Mouse (Mus musculus) forebrain, embryonic 16.5 days (tissue): Measurements from ENCODE around the gene A030014E15Rik. TPM values are rescaled to one million over a fixed set of nuclear protein-coding genes. Genes with fewer than 3 reads are reported as not detected.
"Not testable (repeated sequence)": the region's sequence is repeated elsewhere in the genome, so short reads cannot be mapped to it uniquely, and the experiment has no call there.

Experiments
- ATAC-seq: fragments of 200-750 bp; cut with Nextera tagmentation; 2 replicates; pipeline ENCODE4 v1.8.0; 2017; ENCODE audit warnings: mild to moderate bottlenecking, moderate library complexity
- H3K27ac ChIP-seq: fragments of 300-500 bp; sonication (generic); 2 replicates; pipeline ENCODE4 v1.5.1; 2014; ENCODE audit warnings: low read length, control low read depth
- H3K27me3 ChIP-seq: fragments of 300-500 bp; sonication (generic); replicated peaks from 2 replicates; pipeline ENCODE4 v1.6.1; 2014; ENCODE audit warnings: low read length; ENCODE audit not compliant: control insufficient read depth, insufficient read depth
- H3K36me3 ChIP-seq: fragments of 300-500 bp; sonication (generic); 2 replicates; pipeline ENCODE4 v1.6.1; 2014; ENCODE audit not compliant: control insufficient read depth, insufficient read depth
- H3K4me1 ChIP-seq: fragments of 300-500 bp; sonication (generic); replicated peaks from 2 replicates; pipeline ENCODE4 v1.6.1; 2014; ENCODE audit warnings: low read length; ENCODE audit not compliant: control insufficient read depth, insufficient read depth
- H3K4me2 ChIP-seq: fragments of 300-500 bp; sonication (generic); 2 replicates; pipeline ENCODE4 v1.6.1; 2014; ENCODE audit warnings: mild to moderate bottlenecking, low read length, control low read depth
- H3K4me3 ChIP-seq: fragments of 300-500 bp; sonication (generic); replicated peaks from 2 replicates; pipeline ENCODE4 v1.5.1; 2014; ENCODE audit warnings: mild to moderate bottlenecking, low read length, control low read depth
- H3K9ac ChIP-seq: fragments of 300-500 bp; sonication (generic); replicated peaks from 2 replicates; pipeline ENCODE4 v1.6.1; 2014; ENCODE audit warnings: low read depth, low read length, control low read depth
- H3K9me3 ChIP-seq: fragments of 300-500 bp; sonication (generic); 2 replicates; pipeline ENCODE4 v1.6.1; 2016; ENCODE audit warnings: low read length; ENCODE audit not compliant: control insufficient read depth
- WGBS: fragments of 180-500 bp; shearing (Covaris S2); extraction: QIAGEN DNeasy Blood & Tissue Kit; methylation state at CpG from one replicate; pipeline ENCODE4 v1.1.7; 2014; 5-methylcytosine and 5-hydroxymethylcytosine counted together
- polyA plus RNA-seq: library from polyadenylated mRNA; unstranded; fragments of >200 nt; fragmentation: Nextera tagmentation; extraction: Ambion mirVana; gene quantifications from 2 replicates; pipeline ENCODE4 v1.2.1, GENCODE M21; 2015

The A030014E15Rik gene
- polyA plus RNA-seq, 1 experiment from 2014 or later = not detected

- not testable (repeated sequence) for H3K27me3 ChIP-seq, H3K9me3 ChIP-seq, H3K4me3 ChIP-seq, H3K4me1 ChIP-seq, H3K36me3 ChIP-seq, H3K27ac ChIP-seq, ATAC-seq, H3K9ac ChIP-seq, H3K4me2 ChIP-seq
- no CpG with 5 or more reads among the region's 6 CpGs for WGBS
Measured at GRCm38 (mm10) chr1:82931326-82931725, 6.6 kb downstream of the A030014E15Rik start, which contains the start of gene Gm6217. Gene Gm6217, minus strand, starts transcription at chr1:82931399.

- ATAC-seq = no peak
- Histone ChIP-seq H3K27ac (no peak overlapping the region), H3K9me3 (no peaks in the 10 kb centered on the region), H3K27me3 (no peaks in the 10 kb centered on the region), H3K4me2 (no peak overlapping the region), H3K9ac (no peak overlapping the region), H3K4me1 (no peaks in the 10 kb centered on the region), H3K36me3 (no peaks in the 10 kb centered on the region), H3K4me3 (no peak overlapping the region)
- WGBS = 96% methylated on average over 5 of the region's 5 CpGs
Measured at GRCm38 (mm10) chr1:82938666-82939065, 13.9 kb downstream of the A030014E15Rik start.

- H3K36me3 ChIP-seq, H3K27ac ChIP-seq, H3K27me3 ChIP-seq, H3K4me3 ChIP-seq, H3K9ac ChIP-seq, H3K4me1 ChIP-seq, H3K4me2 ChIP-seq, ATAC-seq, H3K9me3 ChIP-seq: not testable (repeated sequence)
- WGBS = 93% methylated on average over 1 of the region's 2 CpGs
Measured at GRCm38 (mm10) chr1:82942505-82942904, 17.8 kb downstream of the A030014E15Rik start.

GRCm38 (mm10) chr1:82943295-82943694 lies 18.6 kb downstream of the A030014E15Rik start, which contains the start of gene A030003K21Rik:
Gene A030003K21Rik, minus strand, starts transcription at chr1:82943388.
- not testable (repeated sequence) for H3K9ac ChIP-seq, H3K4me3 ChIP-seq, H3K27me3 ChIP-seq, H3K36me3 ChIP-seq, H3K4me2 ChIP-seq, H3K9me3 ChIP-seq, H3K27ac ChIP-seq, ATAC-seq, H3K4me1 ChIP-seq
- WGBS = no CpG with 5 or more reads among the region's 6 CpGs

GRCm38 (mm10) chr1:82946029-82946428 lies 21.3 kb downstream of the A030014E15Rik start:
- H3K9me3 ChIP-seq, H3K4me3 ChIP-seq, H3K36me3 ChIP-seq, H3K27ac ChIP-seq, H3K9ac ChIP-seq, ATAC-seq, H3K4me2 ChIP-seq, H3K4me1 ChIP-seq, H3K27me3 ChIP-seq: not testable (repeated sequence)
- WGBS = 94% methylated on average over 2 of the region's 2 CpGs

- WGBS = 86% methylated on average over 2 of the region's 2 CpGs
- Histone ChIP-seq H3K4me2 (no peak overlapping the region), H3K9ac (no peak overlapping the region), H3K4me1 (no peaks in the 10 kb centered on the region), H3K27ac (no peak overlapping the region), H3K36me3 (no peaks in the 10 kb centered on the region), H3K9me3 (no peaks in the 10 kb centered on the region), H3K27me3 (no peaks in the 10 kb centered on the region), H3K4me3 (no peak overlapping the region)
- no peak for ATAC-seq
Measured at GRCm38 (mm10) chr1:82948601-82949000, 23.9 kb downstream of the A030014E15Rik start.

GRCm38 (mm10) chr1:82955913-82956312 lies 31.2 kb downstream of the A030014E15Rik start, which contains the start of gene Gm7544:
Gene Gm7544, minus strand, starts transcription at chr1:82956013.
- H3K4me1 ChIP-seq, H3K9me3 ChIP-seq, H3K36me3 ChIP-seq, H3K9ac ChIP-seq, H3K4me2 ChIP-seq, ATAC-seq, H3K27me3 ChIP-seq, H3K27ac ChIP-seq, H3K4me3 ChIP-seq: not testable (repeated sequence)

- H3K4me3 ChIP-seq = no peak within 1 kb of the TSS
- ATAC-seq = no peak
- H3K4me1 ChIP-seq = no peaks in the 10 kb centered on the region
- H3K9ac ChIP-seq = no peak within 1 kb of the TSS
- H3K27ac ChIP-seq = no peak within 1 kb of the TSS
- H3K4me2 ChIP-seq = no peak within 1 kb of the TSS
- H3K9me3 ChIP-seq = no peaks in the 10 kb centered on the region
- 95% methylated on average over 11 of the region's 11 CpGs for WGBS
- no peaks in the 10 kb centered on the region for H3K36me3 ChIP-seq
- no peaks in the 10 kb centered on the region for H3K27me3 ChIP-seq
Measured at GRCm38 (mm10) chr1:82959870-82960385, 35.2 kb downstream of the A030014E15Rik start, which contains the start of gene Gm47955. Gene Gm47955, plus strand, starts transcription at chr1:82960286.

- no peak overlapping the region for H3K4me2 ChIP-seq
- no peaks in the 10 kb centered on the region for H3K27me3 ChIP-seq
- no peak for ATAC-seq
- 81% methylated on average over 3 of the region's 3 CpGs for WGBS
- H3K9me3 ChIP-seq = no peaks in the 10 kb centered on the region
- no peaks in the 10 kb centered on the region for H3K36me3 ChIP-seq
- no peak overlapping the region for H3K9ac ChIP-seq
- H3K4me3 ChIP-seq = no peak overlapping the region
- H3K27ac ChIP-seq = no peak overlapping the region
- no peaks in the 10 kb centered on the region for H3K4me1 ChIP-seq
Measured at GRCm38 (mm10) chr1:82966413-82966812, 41.7 kb downstream of the A030014E15Rik start.

GRCm38 (mm10) chr1:82972046-82972445 lies 47.3 kb downstream of the A030014E15Rik start:
- WGBS = 74% methylated on average over 4 of the region's 4 CpGs
- no peak overlapping the region for H3K27ac ChIP-seq
- ATAC-seq = no peak

More at GRCm38 (mm10) chr1:82972046-82972445, 47.3 kb downstream of the A030014E15Rik start:
- H3K9ac ChIP-seq = no peak overlapping the region
- no peak overlapping the region for H3K4me2 ChIP-seq
- no peaks in the 10 kb centered on the region for H3K9me3 ChIP-seq
- no peaks in the 10 kb centered on the region for H3K36me3 ChIP-seq
- H3K4me1 ChIP-seq = no peaks in the 10 kb centered on the region
- no peak overlapping the region for H3K4me3 ChIP-seq
- no peaks in the 10 kb centered on the region for H3K27me3 ChIP-seq
